Mouse (Mus musculus): Measurements from ENCODE around the gene Ppl. TPM values are rescaled to one million over a fixed set of nuclear protein-coding genes. Genes with fewer than 3 reads are reported as not detected.
A peak's percentile ranks its signal among the peaks of the same experiment; 100 is the strongest.

Ppl gene
- polyA plus RNA-seq, 1 experiment from 2014 or later, result 8.4 TPM

- Histone ChIP-seq H3K27me3 (no peaks in the 10 kb centered on the region), H3K4me1 (no peaks in the 10 kb centered on the region), H3K9ac (no peak overlapping the region), H3K4me2 (no peak overlapping the region), H3K9me3 (no peaks in the 10 kb centered on the region), H3K36me3 (peaks cover 89% of the 10 kb centered on the region), H3K27ac (no peak overlapping the region), H3K4me3 (no peak overlapping the region)
- 92% methylated on average over 7 of the region's 7 CpGs for WGBS
- ATAC-seq (ENCODE audit: insufficient number of reproducible peaks, insufficient read depth, low FRiP score, low TSS enrichment, low read depth), result no peak
These were observed 60.2 kb downstream of the Ppl start for GRCm38 (mm10) chr16:5071974-5072373.

GRCm38 (mm10) chr16:5070321-5070720, 61.9 kb downstream of the Ppl start:
- no peak overlapping the region for H3K4me2 ChIP-seq
- no peaks in the 10 kb centered on the region for H3K9me3 ChIP-seq
- no peak overlapping the region for H3K9ac ChIP-seq
- H3K4me3 ChIP-seq, result no peak overlapping the region
- 93% methylated on average over 3 of the region's 3 CpGs for WGBS
- H3K27ac ChIP-seq, result no peak overlapping the region
- no peak for ATAC-seq (ENCODE audit: insufficient number of reproducible peaks, insufficient read depth, low FRiP score, low TSS enrichment, low read depth)
- H3K27me3 ChIP-seq, result no peaks in the 10 kb centered on the region
- H3K36me3 ChIP-seq, result peaks cover 88% of the 10 kb centered on the region
- no peaks in the 10 kb centered on the region for H3K4me1 ChIP-seq

GRCm38 (mm10) chr16:5063472-5063871, 68.7 kb downstream of the Ppl start:
- ATAC-seq (ENCODE audit: insufficient number of reproducible peaks, insufficient read depth, low FRiP score, low TSS enrichment, low read depth), result no peak
- no peaks in the 10 kb centered on the region for H3K4me1 ChIP-seq

GRCm38 (mm10) chr16:5058114-5058513, 74.1 kb downstream of the Ppl start:
- no peak overlapping the region for H3K4me3 ChIP-seq
- H3K36me3 ChIP-seq, result peaks cover 64% of the 10 kb centered on the region
- no peak for ATAC-seq (ENCODE audit: insufficient number of reproducible peaks, insufficient read depth, low FRiP score, low TSS enrichment, low read depth)
- no peaks in the 10 kb centered on the region for H3K27me3 ChIP-seq
- WGBS, result 83% methylated on average over 1 of the region's 1 CpGs
- no peak overlapping the region for H3K27ac ChIP-seq
- H3K9ac ChIP-seq, result no peak overlapping the region
- no peaks in the 10 kb centered on the region for H3K9me3 ChIP-seq
- H3K4me1 ChIP-seq, result no peaks in the 10 kb centered on the region
- H3K4me2 ChIP-seq, result no peak overlapping the region

More at GRCm38 (mm10) chr16:5063472-5063871, 68.7 kb downstream of the Ppl start:
- Histone ChIP-seq H3K27me3 (no peaks in the 10 kb centered on the region), H3K27ac (no peak overlapping the region), H3K36me3 (peaks cover 68% of the 10 kb centered on the region), H3K4me3 (no peak overlapping the region), H3K9ac (no peak overlapping the region), H3K9me3 (no peaks in the 10 kb centered on the region), H3K4me2 (no peak overlapping the region)
- 89% methylated on average over 4 of the region's 4 CpGs for WGBS

GRCm38 (mm10) chr16:5050251-5051110, 81.7 kb downstream of the Ppl start:
- H3K36me3 ChIP-seq, result peaks cover 38% of the 10 kb centered on the region
- WGBS, result under 1% methylated on average over 78 of the region's 78 CpGs

GRCm38 (mm10) chr16:5049774-5050234, 82.4 kb downstream of the Ppl start, which contains the start of the genes Glyr1 and Ubn1:
TSS of gene Glyr1 (minus strand) at chr16:5049863.
TSS of gene Ubn1 (plus strand) at chr16:5050057.
- Histone ChIP-seq H3K4me2 (peak within 1 kb of the TSS; percentile 94), H3K27ac (peak within 1 kb of the TSS; percentile 96), H3K9me3 (no peaks in the 10 kb centered on the region), H3K4me1 (peaks cover 26% of the 10 kb centered on the region), H3K27me3 (no peaks in the 10 kb centered on the region), H3K36me3 (peaks cover 39% of the 10 kb centered on the region), H3K9ac (peak within 1 kb of the TSS; percentile 96), H3K4me3 (peak within 1 kb of the TSS; percentile 95)
- WGBS, result 0% methylated on average over 56 of the region's 56 CpGs
- ATAC-seq (ENCODE audit: insufficient number of reproducible peaks, insufficient read depth, low FRiP score, low TSS enrichment, low read depth), result peak; percentile 99

More at GRCm38 (mm10) chr16:5050251-5051110, 81.7 kb downstream of the Ppl start:
- peak overlapping the region; percentile 95 for H3K4me3 ChIP-seq
- H3K9me3 ChIP-seq, result no peaks in the 10 kb centered on the region
- H3K4me1 ChIP-seq, result peaks cover 26% of the 10 kb centered on the region
- no peaks in the 10 kb centered on the region for H3K27me3 ChIP-seq
- peak overlapping the region; percentile 94 for H3K9ac ChIP-seq
- peak; percentile 63; the same call in 1 of the 2 replicates for ATAC-seq (ENCODE audit: insufficient number of reproducible peaks, insufficient read depth, low FRiP score, low TSS enrichment, low read depth)
- peak overlapping the region; percentile 94 for H3K4me2 ChIP-seq
- peak overlapping the region; percentile 96 for H3K27ac ChIP-seq

- ATAC-seq (ENCODE audit: insufficient number of reproducible peaks, insufficient read depth, low FRiP score, low TSS enrichment, low read depth), result peak; percentile 10; the same call in 1 of the 2 replicates
- H3K4me1 ChIP-seq, result peaks cover 26% of the 10 kb centered on the region
- H3K4me2 ChIP-seq, result peak overlapping the region; percentile 87
- H3K27ac ChIP-seq, result peak overlapping the region; percentile 96
- peak overlapping the region; percentile 96 for H3K9ac ChIP-seq
- WGBS, result under 1% methylated on average over 38 of the region's 38 CpGs
- H3K4me3 ChIP-seq, result peak overlapping the region; percentile 95
- no peaks in the 10 kb centered on the region for H3K27me3 ChIP-seq
- H3K36me3 ChIP-seq, result peaks cover 43% of the 10 kb centered on the region
- H3K9me3 ChIP-seq, result no peaks in the 10 kb centered on the region
These were observed 82.9 kb downstream of the Ppl start for GRCm38 (mm10) chr16:5049182-5049773.

GRCm38 (mm10) chr16:5045322-5045721, 86.9 kb downstream of the Ppl start:
- H3K9ac ChIP-seq, result no peak overlapping the region
- H3K27ac ChIP-seq, result no peak overlapping the region
- H3K9me3 ChIP-seq, result no peaks in the 10 kb centered on the region
- no peak for ATAC-seq (ENCODE audit: insufficient number of reproducible peaks, insufficient read depth, low FRiP score, low TSS enrichment, low read depth)
- H3K36me3 ChIP-seq, result peaks cover 71% of the 10 kb centered on the region
- H3K4me1 ChIP-seq, result peaks cover 16% of the 10 kb centered on the region
- no peaks in the 10 kb centered on the region for H3K27me3 ChIP-seq
- H3K4me2 ChIP-seq, result no peak overlapping the region
- H3K4me3 ChIP-seq, result no peak overlapping the region
- WGBS, result 94% methylated on average over 3 of the region's 3 CpGs

- Histone ChIP-seq H3K4me3 (no peak overlapping the region), H3K9ac (no peak overlapping the region), H3K27me3 (no peaks in the 10 kb centered on the region), H3K4me1 (no peaks in the 10 kb centered on the region), H3K4me2 (no peak overlapping the region), H3K36me3 (peaks cover 94% of the 10 kb centered on the region), H3K9me3 (no peaks in the 10 kb centered on the region), H3K27ac (no peak overlapping the region)
- ATAC-seq (ENCODE audit: insufficient number of reproducible peaks, insufficient read depth, low FRiP score, low TSS enrichment, low read depth), result no peak
- WGBS, result 75% methylated on average over 5 of the region's 5 CpGs
These were observed 95.5 kb downstream of the Ppl start for GRCm38 (mm10) chr16:5036649-5037234.
